Mouse (Mus musculus) liver, adult 10 weeks (tissue): ENCODE measurements around the gene Gm5891. TPM values are rescaled to one million over a fixed set of nuclear protein-coding genes. Genes with fewer than 3 reads are reported as not detected.

Source experiments
- polyA plus RNA-seq: library from polyadenylated mRNA; stranded (reverse); fragments of 350-450 nt; fragmentation: Illumina TruSeq; extraction: RNeasy Lipid Tissue Mini Kit (QIAGEN cat#74804); gene quantifications from one replicate; pipeline ENCODE4 v1.2.3, GENCODE M21; 2014; ENCODE audit warnings: low read depth, low replicate concordance

Gene Gm5891
- polyA plus RNA-seq: not detected

DNA sequence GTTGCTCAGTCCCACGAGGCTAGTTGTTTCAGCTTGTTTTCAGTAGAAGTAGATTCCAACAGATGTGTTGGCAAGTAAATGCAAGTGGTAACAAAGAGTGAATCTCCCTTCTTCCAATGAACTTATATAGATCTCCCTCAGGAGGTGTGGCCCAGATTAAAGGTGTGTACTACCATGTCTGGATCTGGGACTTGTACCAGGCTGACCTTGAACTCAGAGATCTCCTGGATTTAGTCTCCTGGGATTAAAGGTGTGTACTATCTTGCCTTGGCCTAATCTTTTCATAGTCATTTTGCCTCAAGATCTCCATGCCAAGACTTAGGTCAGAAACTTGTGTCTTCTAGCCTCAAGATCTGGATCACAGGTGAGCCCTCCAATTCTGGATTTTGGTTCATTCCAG, at the start of gene Gm5891:
TSS of gene Gm5891 (minus strand) at position 101 of the 400 bp plus-strand sequence.

Other genes starting within 250 kb of the Gm5891 start
- gene Gm4175, start 159.8 kb downstream of the Gm5891 start, polyA plus RNA-seq: not detected
- not detected for gene Gm4177, start 124.6 kb downstream of the Gm5891 start, polyA plus RNA-seq
- gene Vmn1r135, start 88.9 kb downstream of the Gm5891 start, polyA plus RNA-seq: not detected
- not detected for gene Gm5725, start 77.0 kb downstream of the Gm5891 start, polyA plus RNA-seq
- gene Vmn1r137, start 73.3 kb upstream of the Gm5891 start, polyA plus RNA-seq: not detected
- not detected for gene Vmn1r138, start 107.6 kb upstream of the Gm5891 start, polyA plus RNA-seq
- not detected for gene Gm6176, start 135.0 kb upstream of the Gm5891 start, polyA plus RNA-seq
- gene Vmn1r139, start 147.8 kb upstream of the Gm5891 start, polyA plus RNA-seq: not detected
- gene Gm16451, start 197.0 kb upstream of the Gm5891 start, polyA plus RNA-seq: not detected
- gene Gm10666, start 213.4 kb upstream of the Gm5891 start, polyA plus RNA-seq: not detected
- not detected for gene Vmn1r142, start 242.7 kb upstream of the Gm5891 start, polyA plus RNA-seq